Mouse (Mus musculus) cerebellum, postnatal 14 days (tissue): Measurements from ENCODE around the gene Ttc3.
"Not testable (repeated sequence)": the region's sequence is repeated elsewhere in the genome, so short reads cannot be mapped to it uniquely, and the experiment has no call there.

Experiments used
- DNase-seq, 2 experiments: peaks; one replicate each; pipeline ENCODE4 v3.0.0; 2021; ENCODE audit warnings: mixed read lengths in 2 of 2

Gene Ttc3

GRCm38 (mm10) chr16:94436801-94437200 lies 66.4 kb downstream of the Ttc3 start:
- no peak for DNase-seq

- DNase-seq: no peak
Measured at GRCm38 (mm10) chr16:94441361-94441760, 70.9 kb downstream of the Ttc3 start.

GRCm38 (mm10) chr16:94449151-94449550 lies 78.7 kb downstream of the Ttc3 start:
- no peak for DNase-seq

GRCm38 (mm10) chr16:94449632-94450031 lies 79.2 kb downstream of the Ttc3 start:
- DNase-seq: no peak

GRCm38 (mm10) chr16:94451545-94452488 lies 81.4 kb downstream of the Ttc3 start:
- no peak for DNase-seq

GRCm38 (mm10) chr16:94452768-94453167 lies 82.3 kb downstream of the Ttc3 start:
- DNase-seq: no peak

GRCm38 (mm10) chr16:94454146-94454545 lies 83.7 kb downstream of the Ttc3 start:
- DNase-seq: no peak

- DNase-seq: no peak
Measured at GRCm38 (mm10) chr16:94464067-94464466, 93.6 kb downstream of the Ttc3 start.

GRCm38 (mm10) chr16:94465900-94466299 lies 95.5 kb downstream of the Ttc3 start:
- no peak for DNase-seq

- not testable (repeated sequence) for DNase-seq
Measured at GRCm38 (mm10) chr16:94466317-94466716, 95.9 kb downstream of the Ttc3 start.

GRCm38 (mm10) chr16:94467337-94468055 lies 97.1 kb downstream of the Ttc3 start:
- DNase-seq: peak; percentile 51

GRCm38 (mm10) chr16:94468391-94468790 lies 98.0 kb downstream of the Ttc3 start:
- no peak for DNase-seq

GRCm38 (mm10) chr16:94472515-94472951 lies 102.1 kb downstream of the Ttc3 start:
- peak; percentile 70 to 75 for DNase-seq

GRCm38 (mm10) chr16:94473086-94473822 lies 102.8 kb downstream of the Ttc3 start:
- DNase-seq: peak; percentile 48 to 53

GRCm38 (mm10) chr16:94484752-94485535 lies 114.5 kb downstream of the Ttc3 start:
- no peak for DNase-seq

GRCm38 (mm10) chr16:94487341-94487740 lies 116.9 kb downstream of the Ttc3 start:
- DNase-seq: no peak

- DNase-seq: no peak
Measured at GRCm38 (mm10) chr16:94489326-94489725, 118.9 kb downstream of the Ttc3 start.

GRCm38 (mm10) chr16:94497176-94497575 lies 126.8 kb downstream of the Ttc3 start:
- not testable (repeated sequence) for DNase-seq

- DNase-seq: peak; percentile 15 to 20
Measured at GRCm38 (mm10) chr16:94497911-94498310, 127.5 kb downstream of the Ttc3 start.

GRCm38 (mm10) chr16:94504192-94504591 lies 133.8 kb downstream of the Ttc3 start:
- DNase-seq: no peak

GRCm38 (mm10) chr16:94507071-94507470 lies 136.7 kb downstream of the Ttc3 start:
- no peak for DNase-seq

GRCm38 (mm10) chr16:94508769-94509168 lies 138.4 kb downstream of the Ttc3 start:
- DNase-seq: no peak
